Mouse (Mus musculus) right cerebral cortex, postnatal 36 days (tissue): ENCODE measurements at regions not wholly inside any gene's neighbourhood (a gene's known extent, or its start where the extent isn't known, plus 50 kb on each side); places are given as distances from the start of the nearest gene placed in this dataset.
A peak's percentile ranks its signal among the peaks of the same experiment; 100 is the strongest.

ENCODE experiments used
- DNase-seq, 2 experiments: peaks; one replicate each; pipeline ENCODE4 v3.0.0; 2022; ENCODE audit warnings: low spot score in 2 of 2, mixed read lengths in 1 of 2

- no peak for DNase-seq
These were observed 606.3 kb upstream of the Dmac1 start for GRCm38 (mm10) chr4:75884371-75884770.

- no peak for DNase-seq
These were observed 591.7 kb upstream of the Dmac1 start for GRCm38 (mm10) chr4:75869771-75870170.

- DNase-seq: no peak
These were observed 583.0 kb upstream of the Dmac1 start for GRCm38 (mm10) chr4:75861076-75861475.

GRCm38 (mm10) chr4:75857769-75858408 lies 579.8 kb upstream of the Dmac1 start:
- no peak for DNase-seq

- DNase-seq: no peak
These were observed 577.7 kb upstream of the Dmac1 start for GRCm38 (mm10) chr4:75855688-75856296.

- DNase-seq: no peak
These were observed 572.2 kb upstream of the Dmac1 start for GRCm38 (mm10) chr4:75850343-75850742.

GRCm38 (mm10) chr4:75847675-75848385 lies 569.7 kb upstream of the Dmac1 start:
- DNase-seq: no peak

GRCm38 (mm10) chr4:75845021-75845420 lies 566.9 kb upstream of the Dmac1 start:
- no peak for DNase-seq

GRCm38 (mm10) chr4:75838619-75839018 lies 560.5 kb upstream of the Dmac1 start:
- no peak for DNase-seq

- no peak for DNase-seq
These were observed 549.1 kb upstream of the Dmac1 start for GRCm38 (mm10) chr4:75827082-75827711.

- DNase-seq: no peak
These were observed 541.1 kb upstream of the Dmac1 start for GRCm38 (mm10) chr4:75819193-75819603.

- DNase-seq: no peak
These were observed 537.9 kb upstream of the Dmac1 start for GRCm38 (mm10) chr4:75816026-75816425.

GRCm38 (mm10) chr4:75812266-75812665 lies 534.2 kb upstream of the Dmac1 start:
- no peak for DNase-seq

- DNase-seq: peak; percentile 2 to 14
These were observed 523.8 kb upstream of the Dmac1 start for GRCm38 (mm10) chr4:75801870-75802269.

GRCm38 (mm10) chr4:75801156-75801555 lies 523.1 kb upstream of the Dmac1 start:
- DNase-seq: no peak

GRCm38 (mm10) chr4:75791789-75792188 lies 513.7 kb upstream of the Dmac1 start:
- DNase-seq: no peak

GRCm38 (mm10) chr4:75790920-75791589 lies 513.0 kb upstream of the Dmac1 start:
- no peak for DNase-seq

- no peak for DNase-seq
These were observed 509.3 kb upstream of the Dmac1 start for GRCm38 (mm10) chr4:75787405-75787804.

GRCm38 (mm10) chr4:75786391-75786790 lies 508.3 kb upstream of the Dmac1 start:
- no peak for DNase-seq

GRCm38 (mm10) chr4:75779492-75779891 lies 501.4 kb upstream of the Dmac1 start:
- DNase-seq: no peak

- no peak for DNase-seq
These were observed 486.0 kb upstream of the Dmac1 start for GRCm38 (mm10) chr4:75764141-75764540.

- no peak for DNase-seq
These were observed 466.5 kb upstream of the Dmac1 start for GRCm38 (mm10) chr4:75744605-75745004.
